Mouse (Mus musculus) R1 (cell line): Measurements from ENCODE around the gene Castor1.

Experiments
- DNase-seq: peaks from one replicate; pipeline ENCODE4 v3.0.0-alpha.2; 2018; ENCODE audit warnings: low read depth, low spot score

The Castor1 gene

GRCm38 (mm10) chr11:4261188-4261494 is 43.1 kb downstream of the Castor1 start:
- DNase-seq = peak; percentile 78

GRCm38 (mm10) chr11:4261969-4262368 is 43.9 kb downstream of the Castor1 start:
- peak; percentile 77 for DNase-seq

- no peak for DNase-seq
These were observed 44.8 kb downstream of the Castor1 start for GRCm38 (mm10) chr11:4262847-4263246.

GRCm38 (mm10) chr11:4263296-4263695 is 45.3 kb downstream of the Castor1 start:
- DNase-seq = no peak

GRCm38 (mm10) chr11:4264066-4264465 is 46.0 kb downstream of the Castor1 start:
- DNase-seq = no peak

- DNase-seq = peak; percentile 78
These were observed 48.5 kb downstream of the Castor1 start for GRCm38 (mm10) chr11:4266271-4267201.

- peak; percentile 68 for DNase-seq
These were observed 49.2 kb downstream of the Castor1 start for GRCm38 (mm10) chr11:4267202-4267578.

GRCm38 (mm10) chr11:4268500-4268899 is 50.5 kb downstream of the Castor1 start:
- no peak for DNase-seq

- peak; percentile 87 for DNase-seq
These were observed 52.9 kb downstream of the Castor1 start for GRCm38 (mm10) chr11:4270744-4271459.

GRCm38 (mm10) chr11:4271544-4271943 is 53.5 kb downstream of the Castor1 start:
- peak; percentile 74 for DNase-seq
